Mouse (Mus musculus): Measurements from ENCODE around the gene Cfap298.

The Cfap298 gene

GRCm38 (mm10) chr16:90934687-90935328, at the start of gene Cfap298:
Gene Cfap298 (minus strand): TSS chr16:90935114.
- peak; percentile 37 for DNase-seq (ENCODE audit: extremely low read depth, low read depth, low spot score)

DNA sequence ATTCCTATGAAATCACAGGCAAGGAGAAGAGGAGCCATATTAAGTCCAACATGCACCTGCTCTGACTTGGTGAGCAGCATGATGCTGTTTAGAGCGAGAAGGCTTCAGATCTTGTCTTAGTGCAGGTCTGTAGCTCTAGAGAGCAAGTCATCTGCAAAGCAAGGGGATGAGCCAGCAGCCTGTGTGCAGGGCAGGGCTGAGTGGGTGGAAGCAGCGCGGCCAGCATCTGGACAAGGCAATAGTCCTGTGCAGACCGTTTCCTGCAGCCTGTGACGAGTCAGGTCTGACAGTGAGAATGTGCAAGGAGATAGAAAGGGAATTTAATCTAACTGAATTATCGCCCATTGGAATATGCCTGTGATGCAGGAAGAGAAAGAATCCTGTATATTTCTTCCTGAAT, 36.1 kb upstream of the Cfap298 start:
- no peak for DNase-seq (ENCODE audit: extremely low read depth, low read depth, low spot score)

GRCm38 (mm10) chr16:90966241-90966640, 31.3 kb upstream of the Cfap298 start:
- DNase-seq (ENCODE audit: extremely low read depth, low read depth, low spot score), result no peak

- no peak for DNase-seq (ENCODE audit: extremely low read depth, low read depth, low spot score)
These were observed 29.4 kb upstream of the Cfap298 start for GRCm38 (mm10) chr16:90964302-90964701.

- no peak for DNase-seq (ENCODE audit: extremely low read depth, low read depth, low spot score)
These were observed 29.0 kb upstream of the Cfap298 start for GRCm38 (mm10) chr16:90963866-90964265.

DNA sequence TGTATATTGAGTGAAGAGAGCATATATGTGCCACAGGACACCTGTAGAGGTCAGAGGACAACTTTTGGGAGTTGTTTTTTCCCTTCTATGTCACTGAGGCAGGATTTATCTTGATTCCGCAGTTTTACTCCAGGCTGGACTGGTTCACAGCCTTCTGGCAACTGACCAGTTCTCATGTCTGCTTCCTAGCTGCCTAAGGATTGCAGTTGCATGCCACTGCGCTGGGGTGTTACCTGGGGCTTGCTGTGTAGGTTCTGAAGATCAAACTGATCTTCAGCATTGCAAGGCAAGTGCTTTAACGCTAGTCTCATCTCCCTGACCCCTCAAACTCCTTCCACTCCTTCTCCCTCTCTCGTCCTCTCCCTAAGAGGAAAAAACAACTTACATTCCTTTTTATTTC, 28.3 kb upstream of the Cfap298 start:
- DNase-seq (ENCODE audit: extremely low read depth, low read depth, low spot score), result no peak

- no peak for DNase-seq (ENCODE audit: extremely low read depth, low read depth, low spot score)
These were observed 23.6 kb upstream of the Cfap298 start for GRCm38 (mm10) chr16:90958301-90959085.

DNA sequence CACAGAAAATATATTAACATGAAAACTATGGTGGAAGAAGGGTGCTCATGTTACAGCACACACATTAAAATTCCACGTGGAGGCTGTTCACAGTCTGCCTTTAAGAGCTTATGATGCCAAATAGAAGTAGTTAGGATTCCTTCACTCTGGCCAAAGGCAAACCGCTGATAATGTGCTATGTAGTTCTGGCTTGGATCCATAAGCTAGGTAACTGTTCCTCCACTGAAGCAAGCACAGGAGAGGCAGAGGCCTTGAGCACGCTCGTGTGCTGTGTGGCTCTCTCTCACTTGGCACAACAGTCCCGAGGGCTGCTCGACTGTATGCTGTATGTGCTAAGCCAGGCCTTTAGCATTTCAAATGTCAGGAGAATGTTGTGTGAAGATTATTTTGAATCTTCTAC, 20.6 kb upstream of the Cfap298 start:
- no peak for DNase-seq (ENCODE audit: extremely low read depth, low read depth, low spot score)

GRCm38 (mm10) chr16:90953770-90954169, 18.9 kb upstream of the Cfap298 start:
- no peak for DNase-seq (ENCODE audit: extremely low read depth, low read depth, low spot score)

- no peak for DNase-seq (ENCODE audit: extremely low read depth, low read depth, low spot score)
These were observed 18.2 kb upstream of the Cfap298 start for GRCm38 (mm10) chr16:90953147-90953546.

DNA sequence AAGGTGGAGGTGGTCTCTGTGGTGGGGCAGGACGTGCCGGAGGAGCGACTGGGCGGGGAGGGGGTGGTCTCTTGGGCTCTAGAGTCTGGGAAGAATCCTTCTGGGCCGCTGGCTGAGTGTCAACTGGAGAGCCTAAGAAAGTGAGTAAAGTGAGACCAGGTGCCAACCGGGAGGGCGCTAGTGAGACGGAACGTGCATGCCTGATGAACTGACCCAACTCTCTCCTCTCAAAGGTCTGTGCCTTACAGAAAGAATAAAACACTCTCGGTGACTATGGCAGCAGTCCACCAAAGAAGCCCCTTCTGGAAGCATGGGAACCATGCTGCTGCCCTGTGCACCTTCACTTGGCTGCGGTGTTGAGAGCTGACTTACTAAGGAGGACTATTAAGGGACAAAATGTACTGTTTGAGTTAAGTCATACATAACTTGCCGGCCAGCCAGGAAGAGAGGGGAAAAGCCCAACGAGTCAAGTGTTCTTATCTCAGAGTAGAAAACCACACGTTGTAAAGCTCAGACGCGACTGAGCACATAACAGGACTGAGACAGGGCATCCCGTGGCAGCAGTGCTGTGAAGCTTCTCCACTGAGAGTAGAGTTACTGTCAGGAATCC, 15.5 kb upstream of the Cfap298 start:
- DNase-seq (ENCODE audit: extremely low read depth, low read depth, low spot score), result no peak

DNA sequence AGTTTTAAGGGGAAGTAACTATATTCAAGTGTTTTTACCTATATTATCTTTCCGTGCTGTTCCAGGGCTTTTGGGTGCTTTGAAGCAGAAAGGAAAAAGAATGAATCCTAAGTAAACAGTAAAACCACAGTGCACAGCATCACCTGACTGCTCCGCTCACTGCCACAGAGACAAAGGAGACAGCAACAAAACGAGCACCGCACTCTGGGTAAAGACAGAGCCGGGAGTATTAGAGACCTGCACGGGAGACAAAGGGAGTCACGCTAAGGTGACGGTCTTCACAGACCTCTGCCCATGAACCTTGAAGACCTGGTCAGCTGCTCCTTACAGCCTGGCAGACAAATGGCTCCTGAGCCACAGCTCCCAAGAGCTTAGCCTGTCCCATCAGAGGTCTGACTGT, 12.1 kb upstream of the Cfap298 start:
- no peak for DNase-seq (ENCODE audit: extremely low read depth, low read depth, low spot score)

- no peak for DNase-seq (ENCODE audit: extremely low read depth, low read depth, low spot score)
These were observed 6.3 kb upstream of the Cfap298 start for GRCm38 (mm10) chr16:90941246-90941645.

DNA sequence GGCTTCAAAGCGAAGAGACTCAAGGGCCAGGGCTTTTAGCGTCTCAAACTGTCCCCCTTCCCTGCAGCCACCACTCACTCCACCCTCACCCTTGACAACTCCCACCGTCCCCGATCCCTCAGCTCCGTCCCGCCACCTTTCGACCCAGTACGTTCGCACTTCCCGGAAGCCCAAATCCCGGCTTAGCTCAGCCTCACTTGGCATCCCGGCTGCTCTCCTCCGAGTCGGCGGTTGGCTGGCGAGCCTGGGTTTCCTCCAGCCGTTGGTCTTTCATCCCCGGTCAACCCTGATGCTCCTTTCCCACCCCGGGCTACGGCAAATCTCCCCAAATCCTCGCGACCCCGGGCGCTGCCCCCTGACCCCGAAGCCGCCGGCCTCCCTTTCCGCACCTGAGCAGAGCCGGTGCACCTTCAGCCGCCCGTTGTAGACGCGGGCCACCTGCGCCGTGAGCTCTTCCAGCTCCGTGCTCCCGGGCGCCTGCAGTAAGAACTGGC, 674 bp downstream of the Cfap298 start:
- no peak for DNase-seq (ENCODE audit: extremely low read depth, low read depth, low spot score)

DNA sequence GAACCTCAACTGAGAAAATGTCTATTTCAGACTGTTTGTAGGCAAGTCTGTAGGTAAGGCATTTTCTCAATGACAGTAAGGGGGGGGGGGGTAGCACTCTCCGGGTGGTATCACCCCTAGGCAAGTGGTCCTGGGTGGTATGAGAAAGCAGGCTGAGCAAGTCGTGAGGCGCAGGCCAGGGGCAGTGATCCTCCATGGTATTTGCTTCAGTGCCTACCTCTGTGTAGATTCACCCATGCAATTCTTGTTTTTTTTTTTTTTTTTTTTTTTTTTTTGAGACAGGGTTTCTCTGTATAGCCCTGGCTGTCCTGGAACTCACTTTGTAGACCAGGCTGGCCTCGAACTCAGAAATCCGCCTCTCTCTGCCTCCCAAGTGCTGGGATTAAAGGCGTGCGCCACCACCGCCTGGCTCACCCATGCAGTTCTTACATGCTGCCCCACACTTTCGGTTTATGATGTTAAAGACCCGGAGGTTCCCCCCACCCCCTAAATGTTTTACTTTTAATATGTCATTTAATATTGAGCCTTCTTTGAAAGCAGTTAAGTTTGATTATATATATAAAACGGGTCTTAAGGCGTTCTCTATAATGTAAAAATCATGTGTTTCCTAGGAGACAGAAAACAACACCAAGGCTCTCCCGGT, 1.3 kb downstream of the Cfap298 start:
- DNase-seq (ENCODE audit: extremely low read depth, low read depth, low spot score), result no peak

DNA sequence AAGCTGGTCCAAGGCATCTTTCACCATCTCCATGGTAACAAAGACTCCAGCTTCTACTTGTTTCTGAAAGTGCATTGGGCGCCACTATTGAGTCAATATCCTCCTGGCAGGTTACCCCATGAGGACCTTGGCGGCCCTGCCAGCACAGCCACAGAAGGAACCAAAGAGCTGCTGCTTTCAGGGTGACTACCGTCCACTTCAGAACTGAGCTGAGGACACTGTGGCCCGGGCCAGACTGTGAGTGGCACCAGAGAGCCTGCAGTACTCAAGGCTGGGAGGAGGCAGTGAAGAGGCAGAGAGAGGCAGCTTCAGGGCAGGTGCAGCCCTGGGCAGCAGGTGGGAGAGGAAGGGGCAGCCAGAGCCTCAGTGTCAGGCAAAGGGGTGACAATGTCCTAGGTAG, 7.5 kb downstream of the Cfap298 start:
- no peak for DNase-seq (ENCODE audit: extremely low read depth, low read depth, low spot score)

DNA sequence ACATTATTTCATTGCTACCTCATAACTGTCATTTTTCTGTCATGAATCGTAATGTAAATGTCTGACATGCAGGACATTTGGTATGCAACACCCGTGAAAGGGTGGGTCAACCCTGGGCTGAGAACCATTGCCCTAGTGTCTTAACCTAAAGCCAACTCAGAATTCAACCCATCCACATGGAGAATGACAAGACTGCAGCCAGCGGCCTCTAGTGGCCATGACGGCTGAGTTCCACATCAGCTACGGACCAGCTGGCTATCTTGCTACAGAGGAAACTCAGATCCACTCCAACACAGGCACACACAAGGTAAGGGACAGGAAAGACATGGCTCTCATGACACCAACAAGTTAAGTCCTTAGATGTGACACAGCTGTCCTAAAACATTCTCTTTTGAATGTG, 9.5 kb downstream of the Cfap298 start:
- no peak for DNase-seq (ENCODE audit: extremely low read depth, low read depth, low spot score)

- DNase-seq (ENCODE audit: extremely low read depth, low read depth, low spot score), result no peak
These were observed 10.1 kb downstream of the Cfap298 start for GRCm38 (mm10) chr16:90924606-90925370.

DNA sequence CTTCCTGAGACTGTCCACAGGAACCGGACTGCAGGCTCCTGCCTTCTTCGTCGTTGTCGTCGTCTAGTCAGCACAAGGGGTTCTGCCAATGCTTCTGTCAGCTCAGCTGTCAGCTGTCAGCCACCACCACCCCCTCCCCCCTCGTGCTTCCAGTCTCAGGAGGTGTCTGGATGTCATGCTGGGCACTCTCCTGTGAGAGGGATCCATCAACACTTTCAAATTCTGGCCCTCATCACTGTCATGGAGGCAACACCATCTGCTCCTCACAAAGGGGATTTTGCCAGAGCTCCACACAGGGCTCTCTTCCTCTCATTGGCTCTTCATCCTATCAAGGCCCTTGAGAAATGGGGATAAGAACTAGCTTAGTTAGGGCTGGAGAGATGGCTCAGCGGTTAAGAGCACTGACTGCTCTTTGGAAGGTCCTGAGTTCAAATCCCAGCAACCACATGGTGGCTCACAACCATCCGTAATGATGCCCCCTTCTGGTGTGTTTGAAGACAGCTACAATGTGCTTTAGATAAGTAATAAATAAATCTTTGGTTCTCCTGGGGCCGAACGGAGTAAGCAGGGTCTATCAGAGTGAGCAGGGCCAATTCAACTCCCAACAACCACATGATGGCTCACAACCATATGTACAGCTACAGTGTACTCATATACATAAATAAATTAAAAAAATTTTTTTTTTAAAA, 13.3 kb downstream of the Cfap298 start:
- DNase-seq (ENCODE audit: extremely low read depth, low read depth, low spot score), result no peak

DNA sequence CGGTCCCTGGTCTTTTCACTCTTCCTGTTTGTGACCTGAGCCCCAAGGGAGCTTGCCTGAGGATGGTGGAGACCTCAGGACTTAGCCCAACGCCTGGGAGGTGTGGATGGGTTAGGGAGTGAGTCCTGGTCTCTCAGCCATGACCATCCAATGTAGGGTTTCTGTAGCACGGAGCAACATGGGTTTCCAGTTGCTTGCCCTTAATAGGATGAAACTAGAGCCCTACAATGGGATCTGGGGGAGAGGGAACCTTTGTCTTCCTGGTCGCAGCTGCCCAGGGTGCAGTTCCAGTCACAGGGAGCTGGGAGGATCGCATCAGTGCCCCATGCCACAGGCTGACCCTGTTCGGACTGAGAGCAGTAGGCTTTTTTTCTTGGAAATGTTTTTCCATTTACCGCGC, 17.8 kb downstream of the Cfap298 start:
- no peak for DNase-seq (ENCODE audit: extremely low read depth, low read depth, low spot score)
